Mouse (Mus musculus) embryonic stem cell, embryonic (primary cell): ENCODE measurements around the gene Coro2b.

Source experiments
- CTCF ChIA-PET, 4 experiments: fragments of 300-600 bp in 2 of 4; fragments of 350-600 bp in 2 of 4; sonication (Branson Sonifier 250); formaldehyde crosslinking; loops; one replicate each; lab custom pipeline; 2022; ENCODE audit warnings: inconsistent platforms in 2 of 4; lab: Charles Lee
- POLR2A ChIA-PET, 4 experiments: fragments of 300-600 bp in 2 of 4; fragments of 350-600 bp in 2 of 4; sonication (Branson Sonifier 250); formaldehyde crosslinking; loops; one replicate each; lab custom pipeline; 2022; ENCODE audit warnings: antibody characterized with exemption in 4 of 4, inconsistent platforms in 1 of 4; lab: Charles Lee

Coro2b gene

GRCm38 (mm10) chr9:62426531-62426930 is 110.3 kb downstream of the Coro2b start:
- CTCF ChIA-PET: interaction anchor here in 3 of 4 experiments (0.5 to 3.5 kb wide), 6 partner anchors 9 to 1539 kb away, joined by 3 to 14 read pairs (median 5); no protein-coding TSS in a partner anchor
- POLR2A ChIA-PET: interaction anchor here in 2 of 4 experiments (1.4 to 3.2 kb wide), 2 partner anchors 9 kb away, joined by 9 to 14 read pairs; no protein-coding TSS in a partner anchor

GRCm38 (mm10) chr9:62426021-62426420 is 110.8 kb downstream of the Coro2b start:
- POLR2A ChIA-PET: interaction anchor here in 3 of 4 experiments (0.9 to 3.2 kb wide), 7 partner anchors 9 to 125 kb away, joined by 3 to 20 read pairs (median 3); no protein-coding TSS in a partner anchor
- CTCF ChIA-PET: interaction anchor here in 3 of 4 experiments (0.5 to 3.5 kb wide), 4 partner anchors 11 to 514 kb away, joined by 5 to 14 read pairs (median 6); no protein-coding TSS in a partner anchor

GRCm38 (mm10) chr9:62425265-62425664 is 111.6 kb downstream of the Coro2b start:
- CTCF ChIA-PET: interaction anchor here in 2 of 4 experiments (1.6 to 3.5 kb wide), 3 partner anchors 10 to 125 kb away, joined by 5 to 14 read pairs (median 8); no protein-coding TSS in a partner anchor

GRCm38 (mm10) chr9:62423871-62424270 is 113.0 kb downstream of the Coro2b start:
- ChIA-PET POLR2A (interaction anchor here in 2 of 4 experiments (0.6 to 3.2 kb wide), 7 partner anchors 8 to 1505 kb away, joined by 3 to 20 read pairs (median 8); no protein-coding TSS in a partner anchor), CTCF (interaction anchor here in 3 of 4 experiments (0.5 to 3.5 kb wide), 5 partner anchors 9 to 199 kb away, joined by 3 to 14 read pairs (median 12); partner anchors contain the start of gene Coro2b (in 1 of the 3))

More at GRCm38 (mm10) chr9:62425265-62425664, 111.6 kb downstream of the Coro2b start:
- POLR2A ChIA-PET: interaction anchor here in 3 of 4 experiments (0.6 to 3.2 kb wide), 9 partner anchors 10 to 137 kb away, joined by 3 to 20 read pairs (median 3); no protein-coding TSS in a partner anchor

GRCm38 (mm10) chr9:62422926-62423325 is 113.9 kb downstream of the Coro2b start:
- ChIA-PET CTCF (interaction anchor here in 3 of 4 experiments (0.6 to 2.0 kb wide), 4 partner anchors 13 to 200 kb away, joined by 3 to 12 read pairs (median 3); no protein-coding TSS in a partner anchor), POLR2A (interaction anchor here in 2 of 4 experiments (0.7 to 4.7 kb wide), 6 partner anchors 10 to 694 kb away, joined by 3 to 35 read pairs (median 10); no protein-coding TSS in a partner anchor)

- ChIA-PET CTCF (interaction anchor here in 3 of 4 experiments (0.6 to 5.2 kb wide), 6 partner anchors 29 to 139 kb away, joined by 3 to 29 read pairs (median 6); partner anchors contain the start of gene Spesp1 (in 1 of the 3)), POLR2A (interaction anchor here (0.5 to 4.7 kb wide), 21 partner anchors 10 to 1474 kb away, joined by 3 to 35 read pairs (median 7); partner anchors contain the start of gene Glce (in 1 of the 4))
These were observed 114.9 kb downstream of the Coro2b start for GRCm38 (mm10) chr9:62421911-62422310.

GRCm38 (mm10) chr9:62421027-62421426 is 115.8 kb downstream of the Coro2b start:
- POLR2A ChIA-PET: interaction anchor here in 3 of 4 experiments (0.6 to 4.7 kb wide), 42 partner anchors 9 to 1594 kb away, joined by 3 to 35 read pairs (median 4); partner anchors contain the start of genes Glce (in 2 of the 3) and Coro2b (in 1 of the 3)
- CTCF ChIA-PET: interaction anchor here in 3 of 4 experiments (0.7 to 5.2 kb wide), 14 partner anchors 15 to 138 kb away, joined by 3 to 29 read pairs (median 3); partner anchors contain the start of genes Coro2b (in 1 of the 3) and Spesp1 (in 1 of the 3)

- CTCF ChIA-PET: interaction anchor here (0.7 to 5.2 kb wide), 14 partner anchors 15 to 130 kb away, joined by 3 to 29 read pairs (median 3); partner anchors contain the start of gene Coro2b (in 1 of the 4)
- POLR2A ChIA-PET: interaction anchor here in 3 of 4 experiments (0.6 to 4.7 kb wide), 42 partner anchors 10 to 1595 kb away, joined by 3 to 35 read pairs (median 4); partner anchors contain the start of genes Glce (in 2 of the 3) and Coro2b (in 1 of the 3)
These were observed 116.5 kb downstream of the Coro2b start for GRCm38 (mm10) chr9:62420261-62420917.

- POLR2A ChIA-PET: interaction anchor here in 3 of 4 experiments (0.7 to 4.7 kb wide), 3 partner anchors 12 to 132 kb away, joined by 3 to 35 read pairs (median 21); no protein-coding TSS in a partner anchor
- CTCF ChIA-PET: interaction anchor here (0.6 to 5.2 kb wide), 13 partner anchors 12 to 245 kb away, joined by 3 to 24 read pairs (median 4); no protein-coding TSS in a partner anchor
These were observed 118.1 kb downstream of the Coro2b start for GRCm38 (mm10) chr9:62418742-62419141.

GRCm38 (mm10) chr9:62407357-62408146 is 129.3 kb downstream of the Coro2b start:
- CTCF ChIA-PET: interaction anchor here in 3 of 4 experiments (0.5 to 1.7 kb wide), 5 partner anchors 143 to 445 kb away, joined by 3 to 5 read pairs (median 3); no protein-coding TSS in a partner anchor
- POLR2A ChIA-PET: interaction anchor here in 2 of 4 experiments (1.0 to 1.2 kb wide), 3 partner anchors 8 to 12 kb away, joined by 3 to 5 read pairs (median 3); no protein-coding TSS in a partner anchor

GRCm38 (mm10) chr9:62406423-62407013 is 130.3 kb downstream of the Coro2b start:
- ChIA-PET CTCF (interaction anchor here in 3 of 4 experiments (0.5 to 1.7 kb wide), 4 partner anchors 11 to 446 kb away, joined by 3 to 5 read pairs (median 3); no protein-coding TSS in a partner anchor), POLR2A (interaction anchor here in 2 of 4 experiments (1.1 to 1.2 kb wide), 2 partner anchors 9 to 10 kb away, joined by 3 to 5 read pairs; no protein-coding TSS in a partner anchor)

GRCm38 (mm10) chr9:62401589-62401988 is 135.3 kb downstream of the Coro2b start:
- POLR2A ChIA-PET: interaction anchor here in 3 of 4 experiments (0.7 to 2.6 kb wide), 6 partner anchors 13 to 488 kb away, joined by 3 to 10 read pairs (median 4); no protein-coding TSS in a partner anchor
- CTCF ChIA-PET: interaction anchor here in 3 of 4 experiments (0.6 to 3.5 kb wide), 10 partner anchors 14 to 417 kb away, joined by 3 to 20 read pairs (median 4); partner anchors contain the start of gene Coro2b (in 1 of the 3)

- ChIA-PET CTCF (interaction anchor here in 3 of 4 experiments (0.6 to 3.5 kb wide), 10 partner anchors 15 to 383 kb away, joined by 3 to 20 read pairs (median 4); no protein-coding TSS in a partner anchor), POLR2A (interaction anchor here in 3 of 4 experiments (0.7 to 2.6 kb wide), 8 partner anchors 14 to 1808 kb away, joined by 3 to 10 read pairs (median 4); no protein-coding TSS in a partner anchor)
These were observed 136.2 kb downstream of the Coro2b start for GRCm38 (mm10) chr9:62400531-62401170.

GRCm38 (mm10) chr9:62394163-62394562 is 142.7 kb downstream of the Coro2b start:
- POLR2A ChIA-PET: no interaction called here

GRCm38 (mm10) chr9:62393531-62393930 is 143.3 kb downstream of the Coro2b start:
- ChIA-PET CTCF (no interaction called here), POLR2A (no interaction called here)

More at GRCm38 (mm10) chr9:62394163-62394562, 142.7 kb downstream of the Coro2b start:
- CTCF ChIA-PET: no interaction called here

GRCm38 (mm10) chr9:62389735-62390134 is 147.1 kb downstream of the Coro2b start:
- ChIA-PET POLR2A (interaction anchor here in 2 of 4 experiments (0.8 to 1.0 kb wide), 2 partner anchors 18 to 161 kb away, joined by 3 read pairs; no protein-coding TSS in a partner anchor), CTCF (no interaction called here)
